Comparison of ENCODE assay signal across 9 mouse cellular contexts in genomic region chr16:49724232-49724631, GRCm38 (mm10).
"Had no signal": no experiment of that assay in that cellular context is flagged by ENCODE, and none has a peak within 500 bp of the region (broad histone marks: within the 10 kb centered on the region; RNA-seq: fewer than 3 reads in every experiment).

No protein-coding gene starts in this region.

- ATAC-seq: midbrain, embryonic 16.5 days had no signal

- DNase-seq: kidney, adult 8-10 months; kidney, postnatal 36 days; layer of hippocampus, adult 9-11 months; lung, adult 18-20 months; lung, postnatal 36 days; retina, postnatal 1 day; thymus, adult 2 months; thymus, postnatal 25 days had no signal
